Mouse (Mus musculus) left cerebral cortex, postnatal 14 days (tissue): ENCODE measurements around the gene 4921530L21Rik. TPM values are rescaled to one million over a fixed set of nuclear protein-coding genes. Genes with fewer than 3 reads are reported as not detected.
A peak's percentile ranks its signal among the peaks of the same experiment; 100 is the strongest.

ENCODE experiments used
- DNase-seq, 2 experiments: peaks; one replicate each; pipeline ENCODE4 v3.0.0; 2021 to 2022; ENCODE audit warnings: low spot score in 2 of 2, mixed read lengths in 1 of 2
- intact Hi-C: fragments of 180-260 bp; cut with DNase I; formaldehyde crosslinking; loops from one replicate; pipeline ENCODE4 v1.15.1; 2025
- long read RNA-seq, 2 experiments: library from polyadenylated mRNA; stranded (forward); transcript quantifications; one replicate each; pipeline ENCODE4 v2.0.0; 2021
- total RNA-seq, 2 experiments: library from RNA; stranded (reverse); gene quantifications; 2 replicates each; pipeline ENCODE4 v1.2.3; 2021

Gene 4921530L21Rik
- total RNA-seq, result not detected
- long read RNA-seq, experiment 1, result 0 reads
- long read RNA-seq, experiment 2, partial matches to known transcripts, result 0 of 1 reads
- long read RNA-seq, experiment 2, other reads (novel, unspliced or antisense), result 1 of 1 reads

GRCm38 (mm10) chr14:95880954-95881353 is at the start of gene 4921530L21Rik:
Gene 4921530L21Rik (plus strand): TSS chr14:95881254.
- intact Hi-C loops, result no loop called here
- DNase-seq, result no peak

- intact Hi-C loops, result no loop called here
- DNase-seq, result no peak
Observed at GRCm38 (mm10) chr14:95833866-95834265, 47.2 kb upstream of the 4921530L21Rik start.

GRCm38 (mm10) chr14:95862981-95863380 is 18.1 kb upstream of the 4921530L21Rik start:
- DNase-seq, result no peak

GRCm38 (mm10) chr14:95865676-95866416 is 15.2 kb upstream of the 4921530L21Rik start:
- no peak for DNase-seq
- intact Hi-C loops, result no loop called here

More at GRCm38 (mm10) chr14:95862981-95863380, 18.1 kb upstream of the 4921530L21Rik start:
- intact Hi-C loops, result no loop called here

DNA sequence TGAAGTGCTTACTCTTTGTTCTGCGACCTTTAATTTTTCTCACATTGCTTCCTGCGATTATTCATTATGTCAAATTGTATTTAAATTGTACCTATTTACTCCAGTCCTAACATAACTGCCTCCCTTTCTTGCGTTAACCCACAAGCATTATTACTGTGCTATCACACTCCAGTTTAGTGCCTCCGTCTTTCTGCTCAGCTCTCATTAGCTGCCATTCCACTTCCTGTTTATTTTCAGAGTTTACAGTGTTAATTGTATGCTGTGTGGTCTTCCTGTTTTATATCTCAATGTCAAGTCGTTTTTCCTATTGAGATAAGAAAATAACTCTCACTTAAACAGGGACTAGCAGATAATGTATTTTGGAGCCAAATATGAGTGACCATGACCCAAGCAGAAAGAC is 9.0 kb upstream of the 4921530L21Rik start:
- no peak for DNase-seq
- intact Hi-C loops, result no loop called here

- intact Hi-C loops, result no loop called here
- peak; percentile 84 to 93 for DNase-seq
Observed at GRCm38 (mm10) chr14:95876785-95877510, 4.1 kb upstream of the 4921530L21Rik start.

- intact Hi-C loops, result no loop called here
Observed at GRCm38 (mm10) chr14:95877548-95877947, 3.5 kb upstream of the 4921530L21Rik start.

DNA sequence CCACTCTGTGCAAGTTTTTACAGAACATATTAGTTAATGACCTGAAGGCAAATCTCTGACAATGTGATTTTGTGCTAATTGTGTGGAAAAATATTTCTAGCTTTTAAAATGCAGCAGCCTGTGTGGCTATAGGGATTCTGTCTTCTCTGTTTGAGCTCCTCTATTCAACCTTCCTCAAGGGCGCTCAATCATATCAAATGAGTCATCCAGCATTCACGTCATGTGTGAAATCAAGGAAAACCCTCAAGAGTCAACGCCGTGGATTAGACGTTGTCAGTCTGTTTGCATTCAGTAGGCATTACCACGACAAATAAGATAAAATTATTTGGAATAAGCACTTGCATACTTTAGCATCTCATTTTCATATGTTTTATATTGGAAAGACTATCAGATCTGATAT is 18.4 kb downstream of the 4921530L21Rik start:
- DNase-seq, result no peak
- intact Hi-C loops, result no loop called here

More at GRCm38 (mm10) chr14:95877548-95877947, 3.5 kb upstream of the 4921530L21Rik start:
- DNase-seq, result no peak

DNA sequence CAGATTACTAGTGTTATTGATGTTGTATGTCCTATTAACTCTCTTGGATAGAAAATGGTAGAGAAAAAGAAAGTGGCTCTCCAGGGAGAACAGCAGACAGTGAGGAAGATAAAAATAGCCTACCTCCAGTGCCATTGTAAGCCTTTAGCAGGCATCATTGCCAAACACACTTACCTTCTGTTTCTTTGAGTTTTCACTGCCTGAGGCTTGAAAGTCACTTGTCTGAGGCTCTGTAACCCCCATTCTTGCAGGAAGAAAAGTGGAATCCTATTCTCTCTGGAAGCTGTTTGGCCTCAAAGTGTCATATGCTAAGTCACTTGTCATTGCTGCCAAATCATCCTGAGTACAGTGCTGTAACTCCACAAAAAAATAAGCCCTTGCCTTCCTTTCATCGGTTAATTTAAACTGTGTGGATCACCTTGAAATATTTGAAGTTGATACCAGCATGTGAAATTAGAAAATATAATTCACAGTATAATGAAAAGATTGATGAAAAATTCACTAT is 23.6 kb downstream of the 4921530L21Rik start:
- intact Hi-C loops, result no loop called here
- DNase-seq, result no peak

DNA sequence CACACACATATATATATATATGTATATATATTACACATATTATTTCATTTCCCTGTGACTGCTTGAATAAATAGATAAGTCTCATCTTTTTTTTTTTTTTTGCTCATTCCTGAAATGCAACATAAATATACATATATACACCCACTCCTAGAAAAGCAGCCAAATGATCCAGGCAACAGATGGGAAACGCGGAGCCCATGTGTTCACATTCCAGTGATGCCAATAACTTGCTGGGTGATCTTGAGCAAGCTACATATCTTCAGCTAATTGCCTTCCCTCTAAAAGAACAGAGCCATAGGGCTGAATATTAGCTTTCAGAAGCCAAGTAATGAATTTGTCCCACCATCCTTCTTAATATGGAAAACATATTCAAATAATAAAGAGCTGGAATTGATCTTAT is 32.2 kb downstream of the 4921530L21Rik start:
- intact Hi-C loops, result no loop called here

GRCm38 (mm10) chr14:95926742-95927141 is 45.7 kb downstream of the 4921530L21Rik start:
- no peak for DNase-seq
- intact Hi-C loops, result no loop called here

More for the DNA sequence above, 32.2 kb downstream of the 4921530L21Rik start:
- peak; percentile 81 to 86 for DNase-seq

DNA sequence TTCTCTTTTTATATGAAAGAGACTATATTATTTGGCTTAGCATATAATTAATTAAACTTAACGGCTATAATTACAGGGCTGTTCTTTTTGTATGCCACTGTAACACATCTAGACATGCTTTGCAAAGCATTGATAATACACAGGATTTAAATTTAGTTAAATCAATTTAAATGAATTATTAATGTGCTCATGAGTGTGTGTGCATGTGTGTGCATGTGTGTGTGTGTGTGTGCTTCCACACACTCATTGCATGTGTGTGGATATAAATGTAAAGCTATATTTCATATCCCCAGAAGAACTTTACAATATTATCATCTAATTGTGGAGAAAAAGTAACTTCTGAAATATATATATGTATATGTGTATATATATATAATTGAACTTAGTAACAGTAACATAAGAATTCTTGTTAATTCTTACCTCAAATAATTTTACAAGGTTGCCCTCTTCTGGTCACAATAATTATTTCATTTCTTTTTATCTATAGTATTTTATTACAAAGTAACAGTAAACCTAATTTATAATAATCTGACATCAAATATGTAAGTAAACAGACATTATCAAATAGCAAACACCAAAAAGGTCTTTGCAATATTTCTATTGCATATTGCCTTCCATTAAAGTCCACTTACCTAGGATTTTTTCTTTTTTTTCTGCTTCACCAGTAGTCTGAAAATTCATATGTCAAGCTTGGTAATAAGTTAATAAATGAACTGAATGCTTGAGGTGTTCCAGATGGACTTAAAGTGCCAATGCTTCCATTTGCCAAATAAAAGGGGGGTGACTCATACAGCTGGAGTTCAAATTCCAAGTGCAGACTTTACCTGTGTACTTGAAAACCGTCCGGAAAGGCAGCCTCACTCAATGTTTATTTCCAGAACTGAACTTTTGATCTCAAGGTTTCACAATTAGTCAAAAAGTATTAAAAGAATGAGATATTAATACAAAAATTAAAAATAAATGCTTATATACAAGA is 47.0 kb downstream of the 4921530L21Rik start:
- intact Hi-C loops, result no loop called here
- no peak for DNase-seq
